ENCODE assay signal across 8 mouse cellular contexts in the genomic region with DNA sequence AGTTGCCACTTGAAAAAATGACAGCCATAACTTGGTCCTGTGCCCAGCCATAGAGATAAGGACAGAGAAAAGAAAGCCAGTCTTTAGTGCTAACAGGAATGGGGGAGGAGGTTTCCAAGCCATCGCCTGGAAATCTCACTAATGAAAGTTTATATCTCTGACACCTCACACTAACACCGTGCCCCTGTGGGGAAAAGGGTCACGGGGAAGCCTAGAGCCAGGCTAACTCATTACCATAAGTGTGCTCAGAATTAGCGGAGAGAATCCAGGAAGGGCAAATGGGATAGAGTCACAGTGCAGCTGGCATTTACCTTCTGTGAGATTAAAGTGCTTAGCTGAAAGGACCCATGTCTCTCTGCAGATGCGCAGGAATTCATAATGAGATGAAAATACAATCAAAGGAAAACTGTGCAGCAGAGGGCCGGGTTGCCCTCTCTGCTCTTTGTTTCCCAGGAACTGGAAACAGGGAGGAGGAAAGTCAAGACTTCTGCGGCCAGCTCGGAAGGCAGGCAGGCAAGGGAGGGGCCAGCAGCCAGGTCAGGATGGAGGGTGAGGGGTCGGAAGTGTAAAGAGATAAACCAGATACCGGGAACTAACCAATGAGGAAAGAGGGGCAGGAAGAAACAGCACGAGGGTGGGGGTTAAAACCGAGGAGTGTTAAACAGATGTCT.
DNase-seq lines count a peak whose midpoint lies in the region; ATAC-seq lines count a peak whose summit lies in the region.

No protein-coding gene starts in this region.

- 1% methylated on average over 12 of the region's 12 CpGs for WGBS in intestine, embryonic 16.5 days

- H3K27me3 ChIP-seq in erythroblast, embryonic 14.5 days (ENCODE audit: control insufficient read depth) = no peaks in the 10 kb centered on the region
- H3K27me3 ChIP-seq in intestine, embryonic 16.5 days (replicated peaks; ENCODE audit: control insufficient read depth, insufficient read depth, low read length) = no peaks in the 10 kb centered on the region

- H3K36me3 ChIP-seq in erythroblast, embryonic 14.5 days (ENCODE audit: control insufficient read depth) = no peaks in the 10 kb centered on the region
- H3K36me3 ChIP-seq in intestine, embryonic 16.5 days (ENCODE audit: control insufficient read depth, insufficient read depth, low read length) = no peaks in the 10 kb centered on the region

- no peak overlapping the region for H3K9ac ChIP-seq in intestine, embryonic 16.5 days (ENCODE audit: low read depth, low read length)

- H3K9me3 ChIP-seq in erythroblast, embryonic 14.5 days (ENCODE audit: control insufficient read depth, low read length) = no peaks in the 10 kb centered on the region
- no peaks in the 10 kb centered on the region for H3K9me3 ChIP-seq in intestine, embryonic 16.5 days (ENCODE audit: control insufficient read depth, low read length)

- peak; percentile 36 for DNase-seq in cerebellum, adult 11-12 months
- peak; percentile 42 for DNase-seq in thymus, postnatal 14 days
- no peak for DNase-seq in c-Kit-positive CD71-positive TER-119-positive erythroid progenitor cells, embryonic 14.5 days (ENCODE audit: low spot score)

- peak overlapping the region; percentile 22 for H3K27ac ChIP-seq in intestine, embryonic 16.5 days (ENCODE audit: low read length)

- peak overlapping the region; percentile 1 for H3K4me3 ChIP-seq in erythroblast, embryonic 14.5 days (replicated peaks)
- peak overlapping the region; percentile 12; the same call in 1 of the 2 replicates for H3K4me3 ChIP-seq in intestine, embryonic 16.5 days (ENCODE audit: low read length)

- H3K4me1 ChIP-seq in erythroblast, embryonic 14.5 days (ENCODE audit: control insufficient read depth) = peaks cover 4% of the 10 kb centered on the region
- peaks cover 8% of the 10 kb centered on the region for H3K4me1 ChIP-seq in intestine, embryonic 16.5 days (ENCODE audit: control insufficient read depth, insufficient read depth, low read length)

- peak overlapping the region; percentile 38 for H3K4me2 ChIP-seq in intestine, embryonic 16.5 days (ENCODE audit: low read depth, low read length)

- no peak for ATAC-seq in erythroblast, adult 5-6 weeks (replicated peaks; ENCODE audit: low FRiP score, poor library complexity, severe bottlenecking)
- ATAC-seq in granulocyte monocyte progenitor cell, adult 5-6 weeks (replicated peaks; ENCODE audit: poor library complexity, severe bottlenecking) = peak; percentile 59
- peak; percentile 74 for ATAC-seq in intestine, embryonic 16.5 days
- peak; percentile 84 for ATAC-seq in megakaryocyte-erythroid progenitor cell, adult 5-6 weeks (replicated peaks; ENCODE audit: low FRiP score, low TSS enrichment, poor library complexity, severe bottlenecking)
